Mouse (Mus musculus): ENCODE data around the gene 4930469K13Rik. TPM values are rescaled to one million over a fixed set of nuclear protein-coding genes. Genes with fewer than 3 reads are reported as not detected.

The 4930469K13Rik gene
- total and polyA plus RNA-seq, 3 experiments: 0.23 to 0.29 TPM; not detected in 1

DNA sequence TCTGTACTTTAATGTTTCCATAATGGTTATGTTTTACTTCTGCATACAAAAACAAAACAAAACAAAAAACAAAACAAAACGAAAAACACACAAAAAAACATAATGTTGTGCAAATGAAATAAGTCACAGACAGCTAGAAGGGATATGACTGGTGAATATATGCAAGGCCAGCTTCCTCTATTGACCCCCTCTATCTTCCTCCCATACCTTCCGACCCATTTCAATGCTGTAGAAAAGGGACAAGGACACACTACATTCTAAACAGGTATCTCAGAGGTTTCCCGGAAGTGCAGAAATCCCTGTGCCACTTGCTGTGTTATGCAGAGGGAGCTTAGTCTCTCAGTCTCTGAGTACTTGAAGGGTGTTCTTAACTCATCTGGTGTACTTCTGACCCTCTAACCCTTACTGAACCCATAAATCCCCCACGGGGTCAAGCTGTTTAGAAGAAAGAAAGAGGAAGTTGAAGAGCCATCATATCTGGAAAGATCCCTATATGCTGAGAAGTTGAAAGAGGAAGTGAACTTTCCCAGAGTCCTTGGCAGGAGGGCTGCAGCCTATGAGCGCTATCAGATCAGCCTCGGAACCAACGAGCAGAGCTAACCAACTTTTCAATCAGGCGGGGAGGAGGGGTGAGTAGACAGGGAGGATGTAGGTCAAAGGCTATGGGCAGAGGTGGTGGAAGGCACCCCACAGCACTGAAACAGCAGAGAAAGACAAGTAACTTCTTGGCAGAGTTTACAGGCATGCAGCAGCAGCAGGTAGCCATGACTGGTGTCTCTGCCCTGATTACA is 67.1 kb downstream of the 4930469K13Rik start (continued):
- TF ChIP-seq CHD1 (IDR thresholded peaks at IDR 0.05; ENCODE audit: low read depth, low read length) (0 out of 2 replicates have a peak, but pooled peaks have one; percentile 59), ZC3H11A (IDR thresholded peaks at IDR 0.05; ENCODE audit: low read depth, low read length) (no peak), ZKSCAN1 (IDR thresholded peaks at IDR 0.05; ENCODE audit: low read depth, low read length) (no peak), JUND (IDR thresholded peaks at IDR 0.05; ENCODE audit: low read depth, low read length) (0 out of 2 replicates have a peak, but pooled peaks have one; percentile 9), MYC (IDR thresholded peaks at IDR 0.05; ENCODE audit: low read depth, low read length) (peak; percentile 11; the same call in 1 of the 2 replicates), TAL1 (IDR thresholded peaks at IDR 0.05; ENCODE audit: low read length) (no peak), MAFK (IDR thresholded peaks at IDR 0.05; ENCODE audit: borderline replicate concordance, low read depth, low read length) (no peak), MAX (IDR thresholded peaks at IDR 0.05; ENCODE audit: low read length) (peak; percentile 31), ZMIZ1 (IDR thresholded peaks at IDR 0.05; ENCODE audit: low read depth, low read length) (peak; percentile 32; the same call in 1 of the 2 replicates), MXI1 (IDR thresholded peaks at IDR 0.05; ENCODE audit: low read depth, low read length) (0 out of 2 replicates have a peak, but pooled peaks have one; percentile 5), MAZ (IDR thresholded peaks at IDR 0.05; ENCODE audit: low read depth, low read length) (peak; percentile 85; the same call in 1 of the 2 replicates), POLR2AphosphoS2 (IDR thresholded peaks at IDR 0.05; ENCODE audit: low read length) (peak; percentile 70; the same call in 1 of the 2 replicates), GABPA (IDR thresholded peaks at IDR 0.05; ENCODE audit: low read depth, low read length) (no peak), SIN3A (IDR thresholded peaks at IDR 0.05; ENCODE audit: low read length) (peak; percentile 64), MEF2A (IDR thresholded peaks at IDR 0.05; ENCODE audit: extremely low read depth, insufficient replicate concordance, low read depth, low read length, poor library complexity, severe bottlenecking) (no peak), CTCF (IDR thresholded peaks at IDR 0.05 in 2 of 3, conservative IDR thresholded peaks at IDR 0.05 in 1 of 3; ENCODE audit: control insufficient read depth in 1 of 3, insufficient read depth in 1 of 3, low read depth in 2 of 3, low read length in 3 of 3, poor library complexity in 1 of 3, severe bottlenecking in 1 of 3) (no peak), ZNF384 (IDR thresholded peaks at IDR 0.05; ENCODE audit: low read depth, low read length) (no peak)

- H3K9me3 ChIP-seq (replicated peaks; ENCODE audit: insufficient read depth, low read length): no peaks in the 10 kb centered on the region
- peaks cover 18 to 44% of the 10 kb centered on the region in 2 experiments for H3K4me1 ChIP-seq (ENCODE audit: control insufficient read depth in 1 of 2, insufficient read depth in 2 of 2, low read length in 2 of 2)
Measured at GRCm38 (mm10) chr11:34029658-34030057, 68.7 kb downstream of the 4930469K13Rik start.

More at GRCm38 (mm10) chr11:34029658-34030057, 68.7 kb downstream of the 4930469K13Rik start:
- Histone ChIP-seq H3K27ac (ENCODE audit: control insufficient read depth, low read depth, low read length) (peak overlapping the region; percentile 27), H3K4me3 (ENCODE audit: control insufficient read depth in 1 of 2, insufficient read depth in 1 of 2, low read depth in 2 of 2, low read length in 2 of 2) (no peak overlapping the region), H3K36me3 (ENCODE audit: control insufficient read depth in 1 of 2, insufficient read depth in 2 of 2, low read length in 2 of 2) (peaks cover 0 to 33% of the 10 kb centered on the region in 2 experiments; a peak in 2 of 4 replicates), H3K27me3 (ENCODE audit: control insufficient read depth in 1 of 2, insufficient read depth in 2 of 2, low read length in 2 of 2) (no peaks in the 10 kb centered on the region), H3K79me2 (ENCODE audit: control insufficient read depth, insufficient read depth, low read length, poor library complexity) (no peaks in the 10 kb centered on the region), H3K9ac (ENCODE audit: control insufficient read depth, low read depth, low read length, poor library complexity, severe bottlenecking) (peak overlapping the region; percentile 28)
- peak; percentile 50 for DNase-seq (ENCODE audit: low read depth, low spot score)
- no peak for TF ChIP-seq TAL1 (IDR thresholded peaks at IDR 0.05; ENCODE audit: low read length)
- no peak for TF ChIP-seq MYB (IDR thresholded peaks at IDR 0.05; ENCODE audit: low read depth, low read length)
- peak; percentile 69 for TF ChIP-seq ETS1 (IDR thresholded peaks at IDR 0.05; ENCODE audit: low read depth, low read length)
- TF ChIP-seq MYC (IDR thresholded peaks at IDR 0.05; ENCODE audit: low read depth, low read length): no peak
- TF ChIP-seq ZNF384 (IDR thresholded peaks at IDR 0.05; ENCODE audit: low read depth, low read length): no peak
- TF ChIP-seq NRF1 (IDR thresholded peaks at IDR 0.05; ENCODE audit: insufficient read depth, low read depth, low read length, poor library complexity, severe bottlenecking): no peak
- peak; percentile 48; the same call in 1 of the 2 replicates for TF ChIP-seq TBP (IDR thresholded peaks at IDR 0.05; ENCODE audit: low read depth, low read length)
- no peak for TF ChIP-seq KAT2A (conservative IDR thresholded peaks at IDR 0.05; ENCODE audit: low read depth, low read length)
- TF ChIP-seq RAD21 (IDR thresholded peaks at IDR 0.05; ENCODE audit: low read depth, low read length): no peak
- no peak for TF ChIP-seq UBTF (IDR thresholded peaks at IDR 0.05; ENCODE audit: borderline replicate concordance, insufficient read depth, low read depth, low read length)
- TF ChIP-seq CTCF (IDR thresholded peaks at IDR 0.05 in 2 of 3, conservative IDR thresholded peaks at IDR 0.05 in 1 of 3; ENCODE audit: control insufficient read depth in 1 of 3, insufficient read depth in 1 of 3, low read depth in 2 of 3, low read length in 3 of 3, poor library complexity in 1 of 3, severe bottlenecking in 1 of 3): no peak
- TF ChIP-seq ZMIZ1 (IDR thresholded peaks at IDR 0.05; ENCODE audit: low read depth, low read length): no peak
- no peak for TF ChIP-seq ELF1 (IDR thresholded peaks at IDR 0.05; ENCODE audit: low read depth, low read length)
- no peak for TF ChIP-seq CHD1 (IDR thresholded peaks at IDR 0.05; ENCODE audit: low read depth, low read length)
- TF ChIP-seq GATA1 (IDR thresholded peaks at IDR 0.05; ENCODE audit: low read depth, low read length): peak; percentile 51

Measured in MEL (cell line).